Mouse (Mus musculus): ENCODE data around the gene Camk1d. TPM values are rescaled to one million over a fixed set of nuclear protein-coding genes. Genes with fewer than 3 reads are reported as not detected.

Gene Camk1d
- 4.3 and 5.0 TPM in 2 replicates for polyA plus RNA-seq (2015; fragmentation: Nextera tagmentation; extraction: Ambion mirVana)

DNA sequence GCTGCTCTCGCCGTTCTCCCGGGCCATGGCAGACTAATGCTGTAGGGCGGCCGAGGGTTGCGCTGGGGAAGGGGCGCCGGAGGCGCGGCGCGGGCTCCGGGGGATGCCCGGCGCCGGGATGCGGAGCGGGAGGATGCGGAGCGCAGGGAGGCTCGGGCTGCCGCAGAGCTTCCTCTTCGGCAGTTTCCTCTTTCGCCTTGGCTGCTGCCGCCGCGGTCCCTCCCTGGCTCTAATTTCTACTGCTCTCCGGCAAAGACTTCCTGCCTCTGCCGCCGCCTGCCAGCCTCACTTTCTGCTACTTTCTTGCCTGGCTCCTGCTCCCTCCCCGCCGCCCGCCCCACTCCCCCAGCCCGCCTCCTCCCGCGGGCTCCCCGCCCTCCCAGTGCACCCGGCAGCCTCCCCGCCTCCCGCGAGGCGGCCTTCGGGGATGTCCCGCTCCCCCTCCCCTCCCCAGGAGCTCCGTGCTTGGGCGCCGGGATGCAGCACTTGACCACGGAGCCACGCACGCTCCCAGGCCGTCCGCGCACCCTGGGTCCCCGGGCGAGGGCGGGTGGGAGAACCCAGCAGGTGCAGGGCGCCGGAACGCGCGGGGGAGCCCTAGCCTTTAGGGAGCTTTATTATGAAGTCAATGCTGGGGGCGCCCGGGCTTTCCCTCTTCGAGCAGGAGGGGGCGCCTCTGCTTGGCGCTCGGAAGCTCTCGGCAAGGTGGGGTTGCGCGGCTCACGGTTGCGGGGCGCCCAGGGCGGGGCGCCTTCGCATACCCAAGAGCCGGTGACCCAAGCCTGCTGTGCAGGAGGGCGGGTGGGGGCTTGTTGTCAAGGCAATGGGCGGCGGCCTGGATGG lies at the start of gene Camk1d:
Gene Camk1d (minus strand): TSS at position 305 of the 843 bp plus-strand sequence.

Other genes with a start within 250 kb of the Camk1d start
- 49.0 and 53.2 TPM in 2 replicates for gene Nudt5, start 130.5 kb upstream of the Camk1d start, polyA plus RNA-seq (2015; fragmentation: Nextera tagmentation; extraction: Ambion mirVana)
- 176 and 192 TPM in 2 replicates for gene Cdc123, start 130.6 kb upstream of the Camk1d start, polyA plus RNA-seq (2015; fragmentation: Nextera tagmentation; extraction: Ambion mirVana)
- 0.59 and 1.0 TPM in 2 replicates for gene Gm13199, start 148.4 kb upstream of the Camk1d start, polyA plus RNA-seq (2015; fragmentation: Nextera tagmentation; extraction: Ambion mirVana)
- gene Sec61a2, start 180.9 kb upstream of the Camk1d start, polyA plus RNA-seq (2015; fragmentation: Nextera tagmentation; extraction: Ambion mirVana) = 18.3 and 20.7 TPM in 2 replicates
- 0.82 and 1.1 TPM in 2 replicates for gene Dhtkd1, start 228.3 kb upstream of the Camk1d start, polyA plus RNA-seq (2015; fragmentation: Nextera tagmentation; extraction: Ambion mirVana)
- gene Upf2, start 237.0 kb upstream of the Camk1d start, polyA plus RNA-seq (2015; fragmentation: Nextera tagmentation; extraction: Ambion mirVana) = 6.8 and 6.9 TPM in 2 replicates